Mouse (Mus musculus) spleen, adult 2 months (tissue): ENCODE measurements around the gene Cdk9.

Source experiments
- CTCF ChIP-seq: fragments of 200-500 bp; IDR thresholded peaks from 2 replicates; pipeline ENCODE4 v1.5.1; 2011; ENCODE audit warnings: mild to moderate bottlenecking, inconsistent platforms; ENCODE audit not compliant: insufficient read depth, insufficient read length, insufficient replicate concordance; ENCODE audit errors: extremely low read depth
- POLR2A ChIP-seq: fragments of 200-500 bp; IDR thresholded peaks from 2 replicates; pipeline ENCODE4 v1.6.1; 2011; ENCODE audit warnings: low read depth, low read length, inconsistent platforms

DNA sequence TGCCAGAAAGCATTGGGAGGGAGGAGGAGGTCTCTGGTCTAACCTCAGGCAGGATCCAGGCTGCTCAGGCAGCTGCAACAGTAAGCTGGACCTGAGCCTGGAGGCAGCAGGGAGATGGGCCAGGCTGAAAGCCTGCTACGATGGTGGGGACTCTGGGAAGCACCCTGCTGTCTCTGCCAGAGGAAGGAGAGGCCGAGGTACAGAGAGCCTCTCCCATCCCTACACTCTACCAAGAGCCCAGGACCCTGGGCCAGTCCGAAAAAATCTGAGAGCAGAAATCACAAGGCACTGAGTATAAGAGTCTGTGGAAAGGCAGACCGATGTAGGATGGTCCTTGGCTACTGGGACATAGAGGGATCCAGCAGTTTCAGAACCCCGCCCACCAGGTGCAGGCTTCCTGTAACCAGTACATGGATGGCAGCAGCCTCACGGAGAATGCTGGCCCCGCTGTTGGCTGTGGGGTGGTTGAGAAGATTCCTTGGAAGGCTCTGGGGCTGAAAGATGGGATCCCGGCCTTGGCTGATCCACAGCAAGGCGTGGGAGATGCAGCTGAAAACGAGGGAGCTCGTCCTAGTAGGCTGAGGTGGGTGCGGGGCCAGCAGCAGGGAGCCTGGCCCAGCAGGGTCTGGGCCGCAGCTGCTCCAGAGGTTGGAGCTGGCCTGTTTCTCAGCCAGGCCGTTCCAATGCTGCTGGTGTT, 30.0 kb downstream of the Cdk9 start:
- no peak for TF ChIP-seq POLR2A
- no peak for TF ChIP-seq CTCF
